Mouse (Mus musculus) CH12.LX (cell line): ENCODE measurements at regions not wholly inside any gene's neighbourhood (a gene's known extent, or its start where the extent isn't known, plus 50 kb on each side); places are given as distances from the start of the nearest gene placed in this dataset.

Experiments
- DNase-seq: peaks from one replicate; pipeline ENCODE4 v3.0.0-alpha.2; 2013; ENCODE audit errors: extremely low read depth
- H3K27ac ChIP-seq: 2 replicates; pipeline ENCODE4 v1.5.1; 2012; ENCODE audit warnings: low read depth, mild to moderate bottlenecking, control low read depth, moderate library complexity; ENCODE audit not compliant: insufficient read depth
- H3K27me3 ChIP-seq: replicated peaks from 2 replicates; pipeline ENCODE3; 2012; ENCODE audit warnings: inconsistent platforms
- H3K36me3 ChIP-seq, 2 experiments: replicated peaks in 1 of 2; 2 replicates each; pipeline versions ENCODE3 to v1.6.1; 2012; ENCODE audit warnings: inconsistent platforms in 1 of 2, low read length in 1 of 2, mild to moderate bottlenecking in 1 of 2, mixed read lengths in 1 of 2, moderate library complexity in 1 of 2; ENCODE audit not compliant: control insufficient read depth in 1 of 2, insufficient read depth in 1 of 2
- H3K4me1 ChIP-seq, 2 experiments: 2 replicates each; pipeline ENCODE4 v1.6.1; 2012; ENCODE audit warnings: inconsistent platforms in 1 of 2, moderate library complexity in 1 of 2; ENCODE audit not compliant: insufficient read depth in 2 of 2, control insufficient read depth in 1 of 2
- H3K4me2 ChIP-seq: 2 replicates; pipeline ENCODE4 v1.6.1; 2012; ENCODE audit warnings: low read depth, mild to moderate bottlenecking, control low read depth; ENCODE audit not compliant: poor library complexity, insufficient read depth, severe bottlenecking
- H3K4me3 ChIP-seq, 3 experiments: fragments of 150-350 bp in 1 of 3; sonication (generic) in 1 of 3; replicated peaks in 1 of 3; 2 replicates each; pipeline versions ENCODE3 to v1.5.1; 2011 to 2012; ENCODE audit warnings: low read depth in 2 of 3, low read length in 2 of 3, mild to moderate bottlenecking in 2 of 3, moderate library complexity in 2 of 3, control low read depth in 1 of 3, improper control_type of control experiment in 1 of 3, inconsistent platforms in 1 of 3, mixed read lengths in 1 of 3; ENCODE audit not compliant: poor library complexity in 1 of 3
- H3K79me2 ChIP-seq: replicated peaks from 2 replicates; pipeline ENCODE4 v1.6.1; 2012; ENCODE audit warnings: mild to moderate bottlenecking, moderate library complexity; ENCODE audit not compliant: control insufficient read depth, poor library complexity, insufficient read depth, severe bottlenecking; ENCODE audit errors: extremely low read depth
- H3K9ac ChIP-seq: 2 replicates; pipeline ENCODE4 v1.6.1; 2012; ENCODE audit warnings: low read depth, mild to moderate bottlenecking, control low read depth, moderate library complexity; ENCODE audit not compliant: insufficient read depth
- H3K9me3 ChIP-seq: replicated peaks from 2 replicates; pipeline ENCODE3; 2012; ENCODE audit warnings: low read length, inconsistent platforms, mixed read lengths
- BHLHE40 ChIP-seq: IDR thresholded peaks from 2 replicates; pipeline ENCODE4 v1.6.1; 2011; ENCODE audit warnings: mild to moderate bottlenecking, low read depth, low read length, improper control_type of control experiment
- E2F4 ChIP-seq: IDR thresholded peaks from 2 replicates; pipeline ENCODE4 v1.6.1; 2011; ENCODE audit warnings: low read depth, low read length, improper control_type of control experiment; ENCODE audit not compliant: insufficient replicate concordance
- EP300 ChIP-seq: IDR thresholded peaks from 2 replicates; pipeline ENCODE4 v1.6.1; 2011; ENCODE audit warnings: low read length, improper control_type of control experiment
- ETS1 ChIP-seq: conservative IDR thresholded peaks from 2 replicates; pipeline ENCODE4 v1.6.1; 2012; ENCODE audit warnings: low read depth, mild to moderate bottlenecking, inconsistent platforms, low read length, improper control_type of control experiment, moderate library complexity
- GABPA ChIP-seq: IDR thresholded peaks from 2 replicates; pipeline ENCODE4 v1.6.1; 2012; ENCODE audit warnings: low read depth, low read length, improper control_type of control experiment, inconsistent platforms; ENCODE audit not compliant: insufficient replicate concordance
- HCFC1 ChIP-seq: IDR thresholded peaks from 2 replicates; pipeline ENCODE4 v1.6.1; 2012; ENCODE audit warnings: low read depth, mild to moderate bottlenecking, inconsistent platforms, low read length, improper control_type of control experiment
- IRF4 ChIP-seq: IDR thresholded peaks from 2 replicates; pipeline ENCODE4 v1.6.1; 2014; ENCODE audit warnings: low read depth, mild to moderate bottlenecking, inconsistent platforms, low read length, improper control_type of control experiment
- JUN ChIP-seq: IDR thresholded peaks from 2 replicates; pipeline ENCODE4 v1.6.1; 2011; ENCODE audit warnings: low read depth, mild to moderate bottlenecking, low read length, improper control_type of control experiment, moderate library complexity; ENCODE audit not compliant: insufficient read depth
- KAT2A ChIP-seq: IDR thresholded peaks from 2 replicates; pipeline ENCODE4 v1.6.1; 2012; ENCODE audit warnings: low read length, improper control_type of control experiment, inconsistent platforms; ENCODE audit not compliant: insufficient replicate concordance
- MAFK ChIP-seq: IDR thresholded peaks from 2 replicates; pipeline ENCODE4 v1.6.1; 2011; ENCODE audit warnings: low read length, improper control_type of control experiment; ENCODE audit not compliant: insufficient replicate concordance
- NELFE ChIP-seq: IDR thresholded peaks from 2 replicates; pipeline ENCODE4 v1.6.1; 2011; ENCODE audit warnings: low read depth, low read length, improper control_type of control experiment
- NRF1 ChIP-seq: IDR thresholded peaks from 2 replicates; pipeline ENCODE4 v1.6.1; 2014; ENCODE audit warnings: low read depth, mild to moderate bottlenecking, inconsistent platforms, low read length, improper control_type of control experiment, moderate library complexity
- PAX5 ChIP-seq: IDR thresholded peaks from 2 replicates; pipeline ENCODE4 v1.6.1; 2012; ENCODE audit warnings: low read length, inconsistent platforms, mixed read lengths
- POLR2A ChIP-seq: IDR thresholded peaks from 2 replicates; pipeline ENCODE4 v1.6.1; 2011; ENCODE audit warnings: low read depth, mild to moderate bottlenecking, improper control_type of control experiment, low read length
- RCOR1 ChIP-seq: conservative IDR thresholded peaks from 2 replicates; pipeline ENCODE4 v1.6.1; 2012; ENCODE audit warnings: low read depth, mild to moderate bottlenecking, inconsistent platforms, low read length, improper control_type of control experiment
- SMC3 ChIP-seq: IDR thresholded peaks from 2 replicates; pipeline ENCODE4 v1.6.1; 2011; ENCODE audit warnings: low read depth, low read length, improper control_type of control experiment
- TCF12 ChIP-seq: IDR thresholded peaks from 2 replicates; pipeline ENCODE4 v1.6.1; 2014; ENCODE audit warnings: low read depth, mild to moderate bottlenecking, inconsistent platforms, low read length, improper control_type of control experiment
- USF1 ChIP-seq: IDR thresholded peaks from 2 replicates; pipeline ENCODE4 v1.6.1; 2014; ENCODE audit warnings: low read depth, mild to moderate bottlenecking, inconsistent platforms, low read length, improper control_type of control experiment
- ZC3H11A ChIP-seq: IDR thresholded peaks from 2 replicates; pipeline ENCODE4 v1.6.1; 2012; ENCODE audit warnings: low read depth, mild to moderate bottlenecking, inconsistent platforms, low read length, improper control_type of control experiment
- ZKSCAN1 ChIP-seq: IDR thresholded peaks from 2 replicates; pipeline ENCODE4 v1.6.1; 2012; ENCODE audit warnings: low read depth, inconsistent platforms, low read length, improper control_type of control experiment, borderline replicate concordance
- dilution Hi-C: fragments of 300-500 bp; cut with MboI; formaldehyde crosslinking; loops from 2 replicates; pipeline ENCODE4 v1.14.3; 2020; ENCODE audit warnings: low sequenced_read_pairs; ENCODE audit not compliant: extremely low pct_unique_long_range_greater_than_20kb, extremely low pct_ligation_motif_present
- in situ Hi-C: fragments of 300-500 bp; cut with MboI; formaldehyde crosslinking; loops from 3 replicates; pipeline ENCODE4 v1.14.3; 2019; ENCODE audit warnings: low sequenced_read_pairs, low pct_ligation_motif_present, low pct_unique_long_range_greater_than_20kb, mixed read lengths

GRCm38 (mm10) chr1:60665329-60665728 is 51.3 kb upstream of the Cd28 start:
- H3K4me3 ChIP-seq: no peak overlapping the region
- H3K9me3 ChIP-seq: no peaks in the 10 kb centered on the region
- H3K4me2 ChIP-seq: no peak overlapping the region; the same call in 1 of the 2 replicates
- no peaks in the 10 kb centered on the region for H3K79me2 ChIP-seq
- DNase-seq: no peak
- in situ Hi-C loops: no loop called here
- no peak overlapping the region for H3K27ac ChIP-seq
- H3K9ac ChIP-seq: no peak overlapping the region
- TF ChIP-seq KAT2A (no peak), RCOR1 (no peak), NRF1 (no peak), IRF4 (no peak), HCFC1 (no peak), POLR2A (no peak), JUN (no peak), MAFK (no peak), SMC3 (no peak), TCF12 (no peak), GABPA (no peak), ZKSCAN1 (no peak), ETS1 (no peak), E2F4 (no peak), EP300 (no peak), USF1 (no peak), BHLHE40 (no peak), NELFE (no peak), PAX5 (no peak), ZC3H11A (no peak)
- no peaks in the 10 kb centered on the region for H3K27me3 ChIP-seq
- H3K36me3 ChIP-seq: no peaks in the 10 kb centered on the region
- dilution Hi-C loops: no loop called here
- H3K4me1 ChIP-seq: 0 out of 4 replicates have a peak, but pooled peaks cover 0 to 2% of the 10 kb centered on the region in 2 experiments

DNA sequence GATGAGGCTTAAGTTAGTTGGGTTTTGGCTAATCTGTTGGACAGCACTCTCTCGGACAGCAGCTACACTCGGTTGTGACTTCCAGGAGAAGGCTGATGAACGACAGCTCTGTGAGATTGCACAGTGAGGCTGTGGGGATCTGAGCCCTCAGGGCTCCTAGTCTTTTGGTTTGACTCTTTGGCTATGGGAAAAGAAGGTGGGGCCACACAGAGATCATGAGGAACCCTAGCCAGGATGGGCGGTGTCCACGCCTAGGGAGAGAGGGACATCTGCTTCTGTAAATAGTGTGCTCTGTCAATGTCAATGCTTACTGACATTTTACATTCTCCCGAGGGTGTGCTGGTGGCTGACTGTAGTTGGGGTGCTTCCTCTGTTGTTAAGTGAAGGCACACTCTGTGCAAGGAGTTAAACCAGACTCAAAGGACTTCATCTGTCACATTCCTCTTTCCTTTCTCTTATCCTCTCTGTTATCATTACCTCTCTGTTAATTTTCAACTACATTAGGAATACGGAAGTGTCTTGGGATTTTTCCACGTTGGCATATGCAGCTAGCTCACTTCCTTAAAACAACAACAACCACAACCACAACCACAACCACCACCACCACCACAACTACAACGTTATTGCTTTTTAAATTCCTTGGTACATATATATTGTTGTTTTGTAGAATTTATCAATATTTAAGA is 54.2 kb upstream of the Cd28 start:
- in situ Hi-C loops: no loop called here
- Histone ChIP-seq H3K79me2 (no peaks in the 10 kb centered on the region), H3K27me3 (no peaks in the 10 kb centered on the region), H3K4me1 (peaks cover 4 to 5% of the 10 kb centered on the region in 2 experiments; a peak in 1 of 4 replicates), H3K36me3 (no peaks in the 10 kb centered on the region), H3K9me3 (no peaks in the 10 kb centered on the region), H3K4me2 (no peak overlapping the region), H3K4me3 (no peak overlapping the region), H3K9ac (no peak overlapping the region), H3K27ac (no peak overlapping the region)
- dilution Hi-C loops: no loop called here
- DNase-seq: no peak
- TF ChIP-seq JUN: no peak
